Mouse (Mus musculus): ENCODE data around the gene Phactr1. TPM values are rescaled to one million over a fixed set of nuclear protein-coding genes. Genes with fewer than 3 reads are reported as not detected.
A peak's percentile ranks its signal among the peaks of the same experiment; 100 is the strongest.

The Phactr1 gene
- 100 to 1,000 TPM; 301 to 307 TPM for total RNA-seq (2021)
- long read RNA-seq, transcript Phactr1-206 (13 exons, 2,056 nt): major isoform, 9 of 250 reads
- long read RNA-seq, partial matches to known transcripts: 153 of 250 reads
- long read RNA-seq, other reads (novel, unspliced or antisense): 87 of 250 reads

- peak in 1 of 2 experiments; percentile 49 for DNase-seq (ENCODE audit: low spot score in 2 of 2)
These were observed at the start of gene Phactr1 for GRCm38 (mm10) chr13:42680391-42680994. Gene Phactr1, plus strand, starts transcription at chr13:42680623.

GRCm38 (mm10) chr13:42634908-42635307 is 45.5 kb upstream of the Phactr1 start:
- DNase-seq (ENCODE audit: low spot score in 2 of 2): no peak

GRCm38 (mm10) chr13:42650228-42650627 is 30.2 kb upstream of the Phactr1 start:
- DNase-seq (ENCODE audit: low spot score in 2 of 2): no peak

- no peak for DNase-seq (ENCODE audit: low spot score in 2 of 2)
These were observed 23.6 kb upstream of the Phactr1 start for GRCm38 (mm10) chr13:42656643-42657315.

GRCm38 (mm10) chr13:42671651-42672290 is 8.7 kb upstream of the Phactr1 start:
- DNase-seq (ENCODE audit: low spot score in 2 of 2): no peak

- peak in 1 of 2 experiments; percentile 51 for DNase-seq (ENCODE audit: low spot score in 2 of 2)
These were observed 876 bp downstream of the Phactr1 start for GRCm38 (mm10) chr13:42681299-42681698.

- peak; percentile 69 to 72 for DNase-seq (ENCODE audit: low spot score in 2 of 2)
These were observed 3.8 kb downstream of the Phactr1 start for GRCm38 (mm10) chr13:42684181-42684580.

- no peak for DNase-seq (ENCODE audit: low spot score in 2 of 2)
These were observed 11.8 kb downstream of the Phactr1 start for GRCm38 (mm10) chr13:42692233-42692632.

GRCm38 (mm10) chr13:42696641-42697040 is 16.2 kb downstream of the Phactr1 start:
- DNase-seq (ENCODE audit: low spot score in 2 of 2): peak in 1 of 2 experiments; percentile 84

- no peak for DNase-seq (ENCODE audit: low spot score in 2 of 2)
These were observed 28.7 kb downstream of the Phactr1 start for GRCm38 (mm10) chr13:42709148-42709547.

GRCm38 (mm10) chr13:42709611-42710331 is 29.3 kb downstream of the Phactr1 start:
- DNase-seq (ENCODE audit: low spot score in 2 of 2): peak in 1 of 2 experiments; percentile 58

- no peak for DNase-seq (ENCODE audit: low spot score in 2 of 2)
These were observed 31.1 kb downstream of the Phactr1 start for GRCm38 (mm10) chr13:42711510-42711909.

GRCm38 (mm10) chr13:42719401-42719800 is 39.0 kb downstream of the Phactr1 start:
- no peak for DNase-seq (ENCODE audit: low spot score in 2 of 2)

- DNase-seq (ENCODE audit: low spot score in 2 of 2): no peak
These were observed 39.7 kb downstream of the Phactr1 start for GRCm38 (mm10) chr13:42720135-42720534.

- DNase-seq (ENCODE audit: low spot score in 2 of 2): no peak
These were observed 40.2 kb downstream of the Phactr1 start for GRCm38 (mm10) chr13:42720648-42721047.

GRCm38 (mm10) chr13:42724011-42724410 is 43.6 kb downstream of the Phactr1 start:
- no peak for DNase-seq (ENCODE audit: low spot score in 2 of 2)

- DNase-seq (ENCODE audit: low spot score in 2 of 2): peak in 1 of 2 experiments; percentile 60
These were observed 45.3 kb downstream of the Phactr1 start for GRCm38 (mm10) chr13:42725709-42726231.

GRCm38 (mm10) chr13:42737486-42737885 is 57.1 kb downstream of the Phactr1 start:
- DNase-seq (ENCODE audit: low spot score in 2 of 2): no peak

- no peak for DNase-seq (ENCODE audit: low spot score in 2 of 2)
These were observed 57.7 kb downstream of the Phactr1 start for GRCm38 (mm10) chr13:42738152-42738551.

- no peak for DNase-seq (ENCODE audit: low spot score in 2 of 2)
These were observed 61.8 kb downstream of the Phactr1 start for GRCm38 (mm10) chr13:42742226-42742625.

- DNase-seq (ENCODE audit: low spot score in 2 of 2): peak; percentile 64 to 77
These were observed 64.0 kb downstream of the Phactr1 start for GRCm38 (mm10) chr13:42744467-42744866.

Measured in layer of hippocampus, adult 18-20 months (tissue).